Mouse (Mus musculus): ENCODE results near the gene Cobll1.

The Cobll1 gene

DNA sequence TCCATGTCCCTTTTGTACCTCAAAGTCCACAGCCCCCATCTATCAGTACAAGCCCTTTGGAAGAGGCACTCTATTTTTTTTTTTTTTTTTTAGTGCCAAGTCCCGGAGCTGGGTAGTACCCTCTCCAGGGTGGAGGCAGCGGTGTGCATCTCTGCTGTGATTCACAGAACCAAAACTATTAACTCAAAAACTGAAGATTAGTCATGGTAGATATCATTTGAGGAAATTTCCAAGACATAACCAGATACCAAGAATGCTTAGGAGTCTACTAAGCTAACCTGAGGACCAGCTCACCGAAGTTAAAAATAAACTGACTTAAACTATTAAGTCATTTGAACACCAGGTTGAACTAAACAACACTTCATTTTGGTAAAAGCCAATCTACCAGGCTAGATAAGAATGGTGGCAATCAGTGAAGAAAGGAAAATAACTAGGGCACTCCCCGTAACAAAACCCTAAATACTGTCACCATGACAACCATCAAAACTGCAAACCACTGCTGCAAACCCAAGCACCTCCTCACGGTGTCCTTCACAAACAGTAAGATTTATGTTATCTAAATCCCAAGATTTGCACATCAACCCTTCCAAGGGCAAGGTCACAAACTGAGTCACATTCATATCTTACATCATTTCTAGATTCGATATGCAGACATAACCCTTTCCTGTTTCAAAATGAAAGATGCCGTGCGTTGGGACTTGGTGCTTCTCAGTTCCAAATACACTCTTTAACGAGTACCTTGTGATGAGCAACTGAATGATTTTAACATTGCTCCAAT is 43.8 kb downstream of the Cobll1 start:
- DNase-seq, result no peak

DNA sequence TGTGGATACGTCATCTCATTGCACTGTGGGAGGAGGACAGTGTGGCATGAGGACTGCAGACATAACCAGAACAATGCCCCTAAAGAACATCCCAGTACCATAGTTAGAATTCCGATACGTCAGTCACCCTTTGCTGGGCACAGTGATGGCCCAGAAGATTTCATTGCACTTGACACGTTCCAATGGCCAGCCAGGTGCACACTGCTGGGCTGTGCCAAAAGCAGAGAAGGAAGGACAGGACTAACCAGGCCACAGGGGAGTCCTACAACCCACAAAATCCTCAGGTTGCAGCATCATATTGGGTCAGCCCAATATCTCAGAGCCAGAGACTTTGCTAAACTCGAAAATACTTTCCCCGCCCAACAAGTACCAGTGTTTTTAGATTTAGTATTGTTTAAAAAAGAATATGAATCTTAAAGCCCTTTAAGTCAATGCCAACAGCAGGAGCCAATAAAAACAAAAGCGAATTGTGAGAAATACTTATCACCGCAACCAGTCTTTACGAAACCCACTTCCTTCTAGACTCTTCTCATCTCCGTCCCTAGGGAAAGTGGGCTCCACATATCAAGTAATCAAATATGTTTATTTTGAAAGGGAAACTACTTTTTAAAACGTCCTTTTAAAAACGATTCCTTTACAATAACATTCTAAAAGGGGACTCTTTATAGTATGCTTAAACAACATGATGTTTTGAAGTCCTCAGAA is 46.0 kb downstream of the Cobll1 start:
- no peak for DNase-seq

DNA sequence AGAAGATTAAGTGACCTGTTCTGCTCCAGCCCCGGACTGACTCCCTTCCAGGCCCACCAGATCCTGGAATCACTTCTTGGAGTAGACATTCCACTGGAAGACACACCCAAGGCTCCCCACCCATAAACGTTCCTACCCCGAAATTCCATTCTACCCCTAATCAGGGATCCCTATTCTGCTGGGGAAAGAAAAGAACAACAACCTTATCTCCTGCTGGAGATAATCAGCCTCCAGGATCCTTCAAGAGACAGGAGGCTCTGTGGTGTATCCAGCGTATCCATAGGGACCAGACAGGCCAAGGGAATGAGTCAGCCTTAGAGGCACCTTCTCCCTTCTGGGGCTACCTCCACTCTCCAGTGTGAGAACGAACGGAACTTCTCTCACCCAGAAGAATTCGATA is 47.8 kb downstream of the Cobll1 start:
- DNase-seq, result no peak

GRCm38 (mm10) chr2:65189346-65189745 is 49.9 kb downstream of the Cobll1 start:
- DNase-seq, result no peak

GRCm38 (mm10) chr2:65188585-65188984 is 50.6 kb downstream of the Cobll1 start:
- no peak for DNase-seq

GRCm38 (mm10) chr2:65187652-65188051 is 51.6 kb downstream of the Cobll1 start:
- DNase-seq, result no peak

DNA sequence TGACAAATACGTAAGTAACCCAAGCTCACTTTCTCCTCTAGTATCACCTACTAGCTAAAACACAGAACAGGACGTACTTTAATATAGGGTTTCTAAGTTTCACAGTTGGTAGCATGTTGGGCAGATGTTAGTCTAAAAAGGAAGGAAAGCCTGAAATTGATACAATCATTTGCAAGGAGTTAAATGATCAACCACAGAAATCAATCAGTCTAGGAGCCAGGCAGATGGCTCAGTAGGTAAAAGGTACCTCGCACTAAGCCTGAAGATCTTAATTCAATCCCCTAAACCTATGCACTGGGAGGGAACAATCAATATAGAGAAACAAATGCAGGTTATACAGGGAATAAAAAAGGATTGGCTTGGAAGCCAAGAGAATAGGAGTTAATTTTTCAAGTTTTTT is 52.0 kb downstream of the Cobll1 start:
- DNase-seq, result no peak

GRCm38 (mm10) chr2:65182747-65183146 is 56.5 kb downstream of the Cobll1 start:
- DNase-seq, result no peak

- no peak for DNase-seq
Observed at GRCm38 (mm10) chr2:65181736-65182135, 57.5 kb downstream of the Cobll1 start.

DNA sequence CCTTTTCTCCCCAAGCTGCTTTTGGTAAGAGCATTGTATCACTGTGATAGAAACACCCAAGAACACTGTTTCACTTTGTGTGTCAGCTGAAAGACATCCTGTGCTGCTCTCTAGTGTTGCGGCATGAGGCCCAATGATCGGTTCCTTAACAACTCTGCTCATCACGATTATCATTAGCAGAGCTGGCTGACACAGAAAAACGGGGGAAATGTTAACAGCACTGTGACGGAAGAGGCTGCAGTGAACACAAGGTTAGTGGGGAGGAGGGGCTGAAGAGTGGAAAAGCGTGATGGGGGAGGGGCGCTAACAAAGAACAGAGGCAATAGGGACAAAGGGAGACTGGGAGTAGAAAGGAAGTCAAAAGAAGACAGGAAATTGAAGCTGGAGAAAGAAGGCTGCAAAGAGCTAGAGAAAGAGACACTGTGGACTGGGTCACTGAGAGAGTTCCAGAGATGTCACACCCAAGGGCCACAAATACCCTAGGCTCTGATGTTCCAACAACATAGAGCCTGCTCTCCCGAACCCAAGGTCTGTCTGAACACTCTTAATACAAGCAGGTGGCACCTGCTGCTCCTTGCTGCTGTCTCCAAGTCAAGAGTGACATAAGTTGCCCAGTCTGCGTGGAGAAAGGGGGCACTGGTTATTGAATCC is 58.0 kb downstream of the Cobll1 start:
- DNase-seq, result no peak

DNA sequence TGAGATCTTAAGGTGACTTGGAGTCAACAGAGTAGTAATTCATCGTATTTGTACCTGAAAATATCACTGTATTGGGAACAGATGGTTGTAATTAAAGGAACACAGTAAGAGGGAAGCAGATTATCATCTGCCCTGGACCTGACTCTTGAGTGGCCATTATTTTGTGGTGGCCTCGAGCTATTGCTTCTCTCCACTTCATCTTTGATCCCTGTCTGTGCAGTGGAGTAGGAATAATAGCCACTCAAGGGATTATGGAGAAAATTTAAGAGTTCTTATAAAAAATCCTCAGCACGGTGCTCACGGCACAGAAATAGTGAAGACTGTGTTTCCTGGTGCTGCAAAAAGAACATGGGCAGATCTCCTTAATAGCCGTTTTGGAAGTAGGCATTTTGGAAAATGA is 63.6 kb downstream of the Cobll1 start:
- no peak for DNase-seq

DNA sequence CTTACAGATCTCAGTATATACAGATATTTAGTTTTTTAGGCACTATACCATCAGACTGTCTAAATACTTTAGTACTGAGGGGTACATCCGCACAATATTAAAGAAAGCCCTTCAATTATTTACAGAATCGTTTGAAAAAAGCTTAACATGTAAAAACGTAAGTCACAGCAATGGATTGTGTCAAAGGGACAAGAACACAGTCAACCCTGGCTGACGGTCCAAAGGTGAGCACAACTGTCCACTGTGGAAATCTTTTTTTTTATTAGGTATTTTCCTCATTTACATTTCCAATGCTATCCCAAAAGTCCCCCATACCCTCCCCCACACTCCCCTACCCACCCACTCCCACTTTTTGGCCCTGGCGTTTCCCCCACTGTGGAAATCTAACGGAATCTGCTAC is 67.1 kb downstream of the Cobll1 start:
- no peak for DNase-seq

DNA sequence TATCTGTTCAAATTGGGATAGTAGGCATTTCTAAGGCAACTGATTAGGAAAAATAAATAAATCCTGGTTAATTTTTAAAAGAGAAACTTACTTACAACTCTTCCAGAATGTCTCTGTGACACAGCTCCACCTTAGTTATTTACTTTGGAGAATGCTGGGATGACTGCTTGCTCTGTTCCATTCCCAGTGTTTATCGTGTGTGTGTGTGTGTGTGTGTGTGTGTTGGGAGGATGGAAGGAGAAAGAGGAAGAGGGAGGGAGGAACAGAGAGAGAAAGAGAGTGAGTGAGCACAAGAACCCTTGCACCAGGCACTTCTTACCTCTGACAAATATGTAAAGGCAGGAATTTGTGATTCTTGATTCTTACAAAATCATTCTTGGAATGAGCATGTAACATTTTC is 67.7 kb downstream of the Cobll1 start:
- DNase-seq, result no peak

- no peak for DNase-seq
Observed at GRCm38 (mm10) chr2:65170693-65171456, 68.3 kb downstream of the Cobll1 start.

GRCm38 (mm10) chr2:65170256-65170655 is 68.9 kb downstream of the Cobll1 start:
- DNase-seq, result no peak

GRCm38 (mm10) chr2:65163990-65164389 is 75.2 kb downstream of the Cobll1 start:
- no peak for DNase-seq

- no peak for DNase-seq
Observed at GRCm38 (mm10) chr2:65162625-65163024, 76.6 kb downstream of the Cobll1 start.

DNA sequence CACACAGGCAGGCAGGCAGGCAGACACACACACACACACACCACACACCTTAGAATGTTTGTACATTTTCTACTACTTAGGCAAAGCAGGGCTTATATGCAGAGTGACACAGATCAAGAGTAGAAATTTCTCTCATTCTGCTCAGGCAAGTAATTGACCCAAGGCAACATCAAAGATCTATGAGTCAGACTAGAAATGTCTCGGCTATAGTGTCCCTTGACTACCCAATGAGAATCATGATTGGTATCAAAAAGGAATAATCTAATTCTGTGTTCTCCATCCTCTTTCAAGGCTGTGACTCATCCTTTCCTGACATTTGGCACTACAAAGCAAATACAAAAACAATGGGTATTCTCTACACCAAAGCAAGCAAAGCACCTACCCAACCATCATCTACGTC is 77.5 kb downstream of the Cobll1 start:
- DNase-seq, result no peak

DNA sequence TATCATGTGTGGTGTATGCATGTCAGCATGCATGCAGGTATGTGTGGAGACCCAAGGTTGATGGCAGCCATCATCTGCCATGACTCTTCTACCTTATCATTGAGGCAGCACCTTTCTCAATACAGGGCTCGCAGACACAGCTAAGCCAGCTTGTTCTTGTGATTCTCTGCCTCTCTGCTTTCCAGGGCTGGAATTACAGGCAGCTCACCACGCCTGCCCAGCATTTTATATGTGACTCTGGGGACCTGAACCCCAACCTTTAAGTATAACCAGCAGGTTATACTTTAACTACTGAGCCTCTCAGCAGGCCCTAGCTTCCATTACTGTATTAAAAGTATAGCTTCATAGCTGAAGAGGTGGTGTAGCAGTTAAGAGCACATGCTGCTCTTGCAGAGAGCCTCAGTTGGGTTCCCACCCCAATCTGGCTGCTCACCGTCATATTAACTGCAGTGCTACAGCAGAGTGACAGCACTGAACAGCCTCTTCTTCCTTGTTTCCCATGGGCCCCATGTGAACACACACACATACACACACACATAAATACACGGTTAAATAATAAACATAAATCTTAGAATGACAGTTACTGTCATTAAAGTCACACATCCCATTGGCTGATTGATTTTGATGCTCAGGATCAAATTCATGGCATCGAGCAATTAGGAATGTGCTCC is 81.1 kb downstream of the Cobll1 start:
- DNase-seq, result no peak

DNA sequence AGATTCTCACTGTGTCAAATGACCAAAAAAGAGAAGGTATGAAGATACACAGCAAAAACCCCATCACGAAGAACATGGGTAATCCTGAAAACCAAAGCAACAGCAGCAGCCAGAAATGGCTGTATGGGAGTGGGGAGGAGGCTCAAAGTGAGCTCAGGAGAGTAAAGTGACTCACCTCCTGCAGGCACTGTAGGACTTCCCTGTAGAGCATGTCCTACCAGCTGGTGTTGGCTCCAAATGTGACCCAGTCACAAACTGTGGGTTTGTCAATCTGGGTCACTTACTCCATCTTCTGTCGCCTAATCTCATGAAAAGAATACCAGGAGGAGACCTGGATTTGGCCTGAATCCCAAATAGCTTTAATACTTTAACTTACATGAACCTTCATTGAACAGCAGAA is 81.9 kb downstream of the Cobll1 start:
- DNase-seq, result no peak

DNA sequence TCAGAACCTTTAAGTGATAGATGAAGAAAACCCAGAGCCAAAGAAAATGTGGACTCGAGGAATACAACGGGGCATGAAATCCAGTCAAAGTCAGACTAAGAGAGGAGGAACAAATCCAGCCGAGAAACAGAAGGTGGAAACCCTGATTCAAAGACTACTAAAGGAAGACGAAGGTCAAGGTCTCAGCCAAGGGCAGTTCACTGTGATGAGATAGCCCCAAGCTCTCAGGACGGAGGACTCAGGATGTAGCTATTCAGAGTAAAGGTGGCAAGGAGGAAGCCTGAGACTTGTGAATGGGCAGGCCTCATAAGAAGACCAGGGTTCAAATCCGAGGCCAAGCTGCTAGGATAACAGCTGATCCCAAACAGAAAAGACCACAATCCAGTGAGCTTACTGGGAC is 90.3 kb downstream of the Cobll1 start:
- DNase-seq, result no peak

GRCm38 (mm10) chr2:65147431-65147830 is 91.8 kb downstream of the Cobll1 start:
- no peak for DNase-seq

Measured in layer of hippocampus, adult 9-11 months (tissue).